Comparison of ENCODE assay signal across 1 mouse cellular context in genomic region chr8:75088989-75089881, GRCm38 (mm10).
A peak's percentile ranks its signal among the peaks of the same experiment; 100 is the strongest.
TF ChIP-seq lines count a peak whose summit lies in the region.

No protein-coding gene starts in this region.

TF ChIP-seq in CH12.LX, 34 proteins besides CTCF, POLR2A, EP300 and RAD21 (continued from another document):
- TF ChIP-seq HCFC1 (IDR thresholded peaks at IDR 0.05; ENCODE audit: low read depth, low read length): peak; percentile 13; the same call in 1 of the 2 replicates
- no peak for TF ChIP-seq UBTF (IDR thresholded peaks at IDR 0.05; ENCODE audit: low read depth, low read length)
- no peak for TF ChIP-seq TBP (conservative IDR thresholded peaks at IDR 0.05; ENCODE audit: low read depth, low read length)
- TF ChIP-seq IRF4 (IDR thresholded peaks at IDR 0.05; ENCODE audit: low read depth, low read length): peak; percentile 83
TF ChIP-seq in CH12.LX: peak in this region for 13.
